Mouse (Mus musculus): ENCODE measurements around the gene Sgpl1.

DNA sequence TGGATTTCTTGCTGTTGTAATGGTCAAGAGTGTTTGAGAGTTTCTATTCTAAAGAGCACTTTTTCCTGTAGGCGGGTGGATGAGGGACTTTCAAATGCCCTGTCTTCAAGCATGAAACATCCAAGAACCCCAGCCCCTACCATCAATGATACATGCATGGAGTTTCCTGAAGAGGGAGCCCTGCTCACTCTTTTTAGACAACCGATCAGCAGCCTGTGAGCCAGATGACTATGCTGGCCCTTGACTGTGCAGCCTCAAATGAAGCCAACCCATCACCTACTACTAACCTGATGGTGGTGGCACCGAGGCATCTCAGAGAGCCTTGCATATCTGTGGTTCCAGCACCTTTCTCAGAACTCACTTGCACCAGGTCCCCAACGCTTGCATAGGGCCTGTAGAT, 25.0 kb upstream of the Sgpl1 start:
- TF ChIP-seq POLR2A (IDR thresholded peaks at IDR 0.05; ENCODE audit: borderline replicate concordance, control insufficient read depth, low read depth, low read length) (no peak), CTCF (IDR thresholded peaks at IDR 0.05; ENCODE audit: control insufficient read depth, insufficient read depth, low read length) (no peak)

Measured in bone marrow, adult 2 months (tissue).